Mouse (Mus musculus): ENCODE data around the gene Fuk. TPM values are rescaled to one million over a fixed set of nuclear protein-coding genes. Genes with fewer than 3 reads are reported as not detected.
"Not testable (repeated sequence)": the region's sequence is repeated elsewhere in the genome, so short reads cannot be mapped to it uniquely, and the experiment has no call there.

The Fuk gene
- polyA plus RNA-seq, 1 experiment from 2014 or later = 4.5 TPM

GRCm38 (mm10) chr8:110881741-110882310 lies 20.5 kb downstream of the Fuk start:
- H3K36me3 ChIP-seq (ENCODE audit: control insufficient read depth, insufficient read depth, low read length) = peaks cover 6% of the 10 kb centered on the region
- no peak for ATAC-seq (ENCODE audit: low FRiP score)
- H3K9ac ChIP-seq (ENCODE audit: low read depth, low read length) = no peak overlapping the region
- no peak overlapping the region for H3K27ac ChIP-seq (ENCODE audit: low read depth, low read length)
- 93% methylated on average over 10 of the region's 10 CpGs for WGBS
- H3K4me2 ChIP-seq (replicated peaks; ENCODE audit: low read depth, low read length) = no peak overlapping the region
- H3K9me3 ChIP-seq (ENCODE audit: control insufficient read depth, low read length) = no peaks in the 10 kb centered on the region
- H3K27me3 ChIP-seq (ENCODE audit: control insufficient read depth, insufficient read depth, low read length) = no peaks in the 10 kb centered on the region
- H3K4me1 ChIP-seq (replicated peaks; ENCODE audit: control insufficient read depth, insufficient read depth, low read length) = no peaks in the 10 kb centered on the region
- DNase-seq (ENCODE audit: low spot score) = no peak
- no peak overlapping the region for H3K4me3 ChIP-seq (ENCODE audit: low read depth, low read length)

- no peaks in the 10 kb centered on the region for H3K27me3 ChIP-seq (ENCODE audit: control insufficient read depth, insufficient read depth, low read length)
- H3K36me3 ChIP-seq (ENCODE audit: control insufficient read depth, insufficient read depth, low read length) = peaks cover 3% of the 10 kb centered on the region; the same call in 1 of the 2 replicates
- 95% methylated on average over 4 of the region's 4 CpGs for WGBS
- ATAC-seq (ENCODE audit: low FRiP score) = no peak
- no peak overlapping the region for H3K27ac ChIP-seq (ENCODE audit: low read depth, low read length)
- no peak overlapping the region for H3K4me2 ChIP-seq (replicated peaks; ENCODE audit: low read depth, low read length)
- no peak overlapping the region for H3K9ac ChIP-seq (ENCODE audit: low read depth, low read length)
- DNase-seq (ENCODE audit: low spot score) = no peak
- H3K4me3 ChIP-seq (ENCODE audit: low read depth, low read length) = no peak overlapping the region
- no peaks in the 10 kb centered on the region for H3K9me3 ChIP-seq (ENCODE audit: control insufficient read depth, low read length)
- no peaks in the 10 kb centered on the region for H3K4me1 ChIP-seq (replicated peaks; ENCODE audit: control insufficient read depth, insufficient read depth, low read length)
Observed at GRCm38 (mm10) chr8:110877862-110878261, 24.4 kb downstream of the Fuk start.

DNA sequence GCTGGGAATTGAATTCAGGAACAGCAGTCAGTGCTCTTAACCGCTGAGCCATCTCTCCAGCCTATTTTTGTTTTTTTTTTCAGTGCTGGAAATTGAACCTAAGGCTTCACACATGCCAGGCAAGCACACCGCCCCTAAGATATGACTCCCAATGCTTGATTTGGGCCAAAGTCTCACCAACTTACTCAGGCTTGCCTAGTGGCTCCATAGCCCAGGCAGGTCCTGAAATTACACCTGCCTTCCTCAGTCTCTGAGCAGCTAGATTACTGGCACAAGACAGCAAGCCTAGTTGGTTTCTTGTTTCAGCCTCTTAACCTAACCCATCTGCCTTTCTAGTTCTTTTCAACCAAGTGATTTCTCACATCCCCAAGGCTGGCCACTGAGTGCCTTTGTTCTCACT lies 31.8 kb downstream of the Fuk start:
- 96% methylated on average over 2 of the region's 2 CpGs for WGBS
- H3K4me3 ChIP-seq (ENCODE audit: low read depth, low read length) = no peak overlapping the region
- DNase-seq (ENCODE audit: low spot score) (no peak), ATAC-seq (ENCODE audit: low FRiP score) (no peak)
- no peak overlapping the region for H3K4me2 ChIP-seq (replicated peaks; ENCODE audit: low read depth, low read length)
- no peaks in the 10 kb centered on the region for H3K27me3 ChIP-seq (ENCODE audit: control insufficient read depth, insufficient read depth, low read length)
- no peaks in the 10 kb centered on the region for H3K9me3 ChIP-seq (ENCODE audit: control insufficient read depth, low read length)
- no peak overlapping the region for H3K9ac ChIP-seq (ENCODE audit: low read depth, low read length)
- H3K4me1 ChIP-seq (replicated peaks; ENCODE audit: control insufficient read depth, insufficient read depth, low read length) = no peaks in the 10 kb centered on the region
- peaks cover 7% of the 10 kb centered on the region for H3K36me3 ChIP-seq (ENCODE audit: control insufficient read depth, insufficient read depth, low read length)
- no peak overlapping the region for H3K27ac ChIP-seq (ENCODE audit: low read depth, low read length)

DNA sequence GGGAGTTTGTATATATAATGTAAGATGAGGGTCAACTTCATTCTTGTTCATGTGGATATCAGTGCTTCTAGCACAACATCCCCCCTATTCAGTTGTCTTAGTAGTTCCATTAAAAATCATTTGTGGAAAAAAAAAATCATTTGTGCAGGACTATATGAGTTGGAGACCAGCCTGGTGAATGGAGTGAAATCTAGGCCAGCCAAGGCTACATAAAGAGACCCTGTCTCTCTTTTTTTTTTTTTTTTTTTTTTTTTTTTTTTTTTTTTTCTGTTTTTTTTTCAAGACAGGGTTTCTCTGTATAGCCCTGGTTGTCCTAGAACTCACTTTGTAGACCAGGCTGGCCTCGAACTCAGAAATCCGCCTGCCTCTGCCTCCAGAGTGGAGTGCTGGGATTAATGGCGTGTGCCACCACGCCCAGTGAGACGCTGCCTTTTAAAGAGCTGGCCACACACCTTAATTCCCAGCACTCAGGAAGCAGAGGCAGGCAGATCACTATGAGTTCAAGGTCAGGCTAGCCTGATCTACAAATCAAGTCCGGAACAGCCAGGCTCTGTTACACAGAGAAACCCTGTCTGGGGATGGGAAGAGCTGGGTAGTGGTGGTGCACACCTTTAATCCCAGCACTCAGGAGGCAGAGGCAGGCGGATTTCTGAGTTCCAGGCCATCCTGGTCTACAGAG lies 40.8 kb downstream of the Fuk start:
- WGBS = 94% methylated on average over 7 of the region's 7 CpGs
- H3K27me3 ChIP-seq (ENCODE audit: control insufficient read depth, insufficient read depth, low read length); H3K36me3 ChIP-seq (ENCODE audit: control insufficient read depth, insufficient read depth, low read length); H3K9ac ChIP-seq (ENCODE audit: low read depth, low read length); H3K9me3 ChIP-seq (ENCODE audit: control insufficient read depth, low read length); H3K4me1 ChIP-seq (replicated peaks; ENCODE audit: control insufficient read depth, insufficient read depth, low read length); H3K4me3 ChIP-seq (ENCODE audit: low read depth, low read length); DNase-seq (ENCODE audit: low spot score); H3K27ac ChIP-seq (ENCODE audit: low read depth, low read length); ATAC-seq (ENCODE audit: low FRiP score); H3K4me2 ChIP-seq (replicated peaks; ENCODE audit: low read depth, low read length): not testable (repeated sequence)

DNA sequence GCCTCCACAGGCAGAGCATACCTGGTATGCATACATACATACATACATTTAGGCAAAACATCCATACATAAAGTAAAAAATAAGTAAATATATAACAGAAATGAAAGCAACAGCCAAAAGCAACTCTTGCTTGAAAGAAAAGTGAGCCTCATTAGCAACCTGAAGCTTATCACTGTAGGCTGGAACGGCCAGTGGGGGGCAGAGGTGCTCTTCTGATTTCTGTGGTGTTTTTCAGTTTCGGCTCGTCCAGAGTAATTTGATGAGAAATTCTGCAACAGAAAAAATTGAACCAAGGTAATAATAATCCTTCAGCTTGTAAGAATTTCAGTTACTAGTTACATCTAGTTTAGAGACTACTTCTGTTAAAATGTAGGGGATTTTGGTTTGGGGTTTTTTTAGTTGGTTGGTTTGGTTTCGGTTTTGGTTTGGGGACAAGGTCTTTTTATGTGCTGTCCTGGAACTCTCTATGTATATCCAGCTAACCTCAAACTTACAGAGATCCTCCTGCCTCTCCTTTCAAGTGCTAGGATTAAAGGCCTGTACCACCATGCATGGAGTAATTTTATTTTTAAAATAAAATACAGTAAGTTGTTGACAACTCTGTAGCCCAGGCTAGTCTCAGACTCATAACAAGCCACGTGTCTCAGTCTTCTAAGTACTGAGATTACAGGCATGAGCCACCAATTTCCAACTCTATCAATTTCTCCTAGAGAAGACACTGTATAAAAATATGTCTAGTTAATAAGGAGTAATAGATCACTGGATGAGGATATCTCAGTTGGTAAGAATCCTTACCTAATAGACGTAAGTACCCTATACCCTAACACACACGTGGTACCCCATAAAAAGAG lies 42.4 kb downstream of the Fuk start:
- H3K27ac ChIP-seq (ENCODE audit: low read depth, low read length) = no peak overlapping the region
- H3K36me3 ChIP-seq (ENCODE audit: control insufficient read depth, insufficient read depth, low read length) = peaks cover 6% of the 10 kb centered on the region
- H3K4me3 ChIP-seq (ENCODE audit: low read depth, low read length) = no peak overlapping the region
- no peak overlapping the region for H3K9ac ChIP-seq (ENCODE audit: low read depth, low read length)
- no peak overlapping the region for H3K4me2 ChIP-seq (replicated peaks; ENCODE audit: low read depth, low read length)
- no peaks in the 10 kb centered on the region for H3K4me1 ChIP-seq (replicated peaks; ENCODE audit: control insufficient read depth, insufficient read depth, low read length)
- no peak for ATAC-seq (ENCODE audit: low FRiP score)
- 88% methylated on average over 7 of the region's 7 CpGs for WGBS
- DNase-seq (ENCODE audit: low spot score) = no peak
- no peaks in the 10 kb centered on the region for H3K9me3 ChIP-seq (ENCODE audit: control insufficient read depth, low read length)
- no peaks in the 10 kb centered on the region for H3K27me3 ChIP-seq (ENCODE audit: control insufficient read depth, insufficient read depth, low read length)

DNA sequence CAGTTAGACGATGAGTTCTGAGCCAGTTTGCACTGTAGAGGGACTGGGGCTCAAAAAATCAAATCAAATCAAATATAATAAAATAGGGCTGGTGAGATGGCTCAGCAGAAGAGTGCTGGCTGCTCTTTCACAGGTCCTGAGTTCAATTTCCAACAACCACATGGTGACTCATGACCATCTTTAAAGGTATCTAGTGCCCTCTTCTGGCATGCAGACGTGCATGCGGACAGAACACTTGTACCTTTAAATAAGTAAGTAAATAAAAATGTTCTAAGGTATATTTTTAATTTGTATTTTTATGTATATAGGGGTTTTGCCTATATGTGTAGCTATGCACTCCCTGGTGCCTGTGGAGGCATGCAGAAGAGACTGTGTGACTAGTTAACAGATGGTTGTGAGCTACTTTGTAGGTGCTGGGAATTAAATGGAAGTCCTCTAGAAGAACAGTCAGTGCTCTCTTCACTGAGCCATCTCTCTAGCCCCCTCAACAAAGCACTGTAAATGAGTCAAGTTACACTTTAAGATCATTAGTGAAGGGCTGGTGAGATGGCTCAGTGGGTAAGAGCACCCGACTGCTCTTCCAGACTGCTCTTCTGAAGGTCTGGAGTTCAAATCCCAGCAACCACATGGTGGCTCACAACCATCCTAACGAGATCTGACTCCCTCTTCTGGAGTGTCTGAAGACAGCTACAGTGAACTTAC lies 45.4 kb downstream of the Fuk start:
- no peaks in the 10 kb centered on the region for H3K9me3 ChIP-seq (ENCODE audit: control insufficient read depth, low read length)
- no peak overlapping the region for H3K9ac ChIP-seq (ENCODE audit: low read depth, low read length)
- no peak overlapping the region for H3K4me3 ChIP-seq (ENCODE audit: low read depth, low read length)
- no peak overlapping the region for H3K27ac ChIP-seq (ENCODE audit: low read depth, low read length)
- no peak for ATAC-seq (ENCODE audit: low FRiP score)
- no peak overlapping the region for H3K4me2 ChIP-seq (replicated peaks; ENCODE audit: low read depth, low read length)
- 93% methylated on average over 4 of the region's 5 CpGs for WGBS
- peaks cover 9% of the 10 kb centered on the region; the same call in 1 of the 2 replicates for H3K36me3 ChIP-seq (ENCODE audit: control insufficient read depth, insufficient read depth, low read length)
- H3K27me3 ChIP-seq (ENCODE audit: control insufficient read depth, insufficient read depth, low read length) = no peaks in the 10 kb centered on the region
- DNase-seq (ENCODE audit: low spot score) = no peak
- H3K4me1 ChIP-seq (replicated peaks; ENCODE audit: control insufficient read depth, insufficient read depth, low read length) = no peaks in the 10 kb centered on the region

- H3K4me3 ChIP-seq (ENCODE audit: low read depth, low read length); H3K9ac ChIP-seq (ENCODE audit: low read depth, low read length); H3K27ac ChIP-seq (ENCODE audit: low read depth, low read length); H3K9me3 ChIP-seq (ENCODE audit: control insufficient read depth, low read length); H3K27me3 ChIP-seq (ENCODE audit: control insufficient read depth, insufficient read depth, low read length); DNase-seq (ENCODE audit: low spot score); ATAC-seq (ENCODE audit: low FRiP score); H3K4me1 ChIP-seq (replicated peaks; ENCODE audit: control insufficient read depth, insufficient read depth, low read length); H3K4me2 ChIP-seq (replicated peaks; ENCODE audit: low read depth, low read length): not testable (repeated sequence)
- H3K36me3 ChIP-seq (ENCODE audit: control insufficient read depth, insufficient read depth, low read length) = peaks cover 11% of the 10 kb centered on the region
- WGBS = 94% methylated on average over 4 of the region's 4 CpGs
Observed at GRCm38 (mm10) chr8:110856073-110856472, 46.2 kb downstream of the Fuk start.

DNA sequence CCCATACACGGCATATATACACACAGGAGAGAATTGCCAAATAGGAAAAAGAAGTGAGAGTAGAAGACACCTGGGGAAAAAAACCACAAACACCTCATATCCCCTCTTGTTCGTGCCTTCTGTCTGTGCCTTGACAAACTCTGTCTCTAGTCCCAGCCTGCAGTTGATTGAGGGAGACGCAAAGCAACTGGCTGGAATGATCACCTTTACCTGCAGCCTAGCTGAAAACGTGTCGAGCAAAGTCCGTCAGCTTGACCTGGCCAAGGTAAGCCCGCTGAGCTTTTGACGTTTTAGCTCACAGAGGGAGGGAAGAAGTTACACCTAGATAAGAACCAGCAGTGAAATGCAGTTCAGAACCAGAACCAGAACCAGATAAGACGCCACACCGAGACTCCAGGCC lies 51.1 kb downstream of the Fuk start:
- Histone ChIP-seq H3K27ac (ENCODE audit: low read depth, low read length) (no peak overlapping the region), H3K9me3 (ENCODE audit: control insufficient read depth, low read length) (no peaks in the 10 kb centered on the region), H3K36me3 (ENCODE audit: control insufficient read depth, insufficient read depth, low read length) (peaks cover 10% of the 10 kb centered on the region; the same call in 1 of the 2 replicates), H3K9ac (ENCODE audit: low read depth, low read length) (no peak overlapping the region), H3K4me3 (ENCODE audit: low read depth, low read length) (no peak overlapping the region), H3K4me1 (replicated peaks; ENCODE audit: control insufficient read depth, insufficient read depth, low read length) (no peaks in the 10 kb centered on the region), H3K27me3 (ENCODE audit: control insufficient read depth, insufficient read depth, low read length) (no peaks in the 10 kb centered on the region), H3K4me2 (replicated peaks; ENCODE audit: low read depth, low read length) (no peak overlapping the region)
- no peak for ATAC-seq (ENCODE audit: low FRiP score)
- no peak for DNase-seq (ENCODE audit: low spot score)
- WGBS = 96% methylated on average over 10 of the region's 10 CpGs
